Mouse (Mus musculus): ENCODE results near the gene Ikzf1.

DNA sequence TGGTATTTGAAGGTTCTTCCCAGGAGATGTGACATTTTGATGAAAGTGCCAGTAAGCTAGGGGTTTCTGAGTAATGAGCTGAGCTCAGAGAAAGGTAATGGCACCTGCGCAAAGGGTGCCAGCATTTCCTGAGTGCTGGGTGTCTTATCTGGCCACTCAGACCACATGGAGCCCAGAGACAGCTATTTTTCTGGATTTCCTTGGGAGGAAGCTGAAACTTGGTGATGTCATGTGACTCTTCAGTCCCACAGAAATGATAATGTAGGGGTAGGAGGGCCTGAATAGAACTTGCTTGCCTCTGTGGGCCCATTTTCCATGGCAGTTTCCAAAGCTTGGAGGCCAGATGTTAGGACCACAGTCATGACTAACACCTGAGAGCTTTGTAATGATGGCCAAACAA, 46.9 kb downstream of the Ikzf1 start:
- TF ChIP-seq CTCF (IDR thresholded peaks at IDR 0.05; ENCODE audit: low read depth) (no peak), EP300 (IDR thresholded peaks at IDR 0.05; ENCODE audit: low read depth) (no peak)

All from heart, postnatal 0 days (tissue).